Mouse (Mus musculus) midbrain, postnatal 0 days (tissue): ENCODE results near the gene Kazald1. TPM values are rescaled to one million over a fixed set of nuclear protein-coding genes. Genes with fewer than 3 reads are reported as not detected.

Experiments
- ATAC-seq: fragments of 200-750 bp; cut with Nextera tagmentation; 2 replicates; pipeline ENCODE4 v1.8.0; 2017; ENCODE audit warnings: moderate number of reproducible peaks, mild to moderate bottlenecking, moderate TSS enrichment, moderate library complexity; ENCODE audit not compliant: low FRiP score
- DNase-seq: peaks from one replicate; pipeline ENCODE4 v3.0.0-alpha.2; 2015; ENCODE audit warnings: low spot score
- H3K27ac ChIP-seq: fragments of 300-500 bp; sonication (generic); 2 replicates; pipeline ENCODE4 v1.5.1; 2014; ENCODE audit warnings: low read depth, mild to moderate bottlenecking, low read length, mixed read lengths
- H3K27me3 ChIP-seq: fragments of 300-500 bp; sonication (generic); 2 replicates; pipeline ENCODE4 v1.6.1; 2014; ENCODE audit warnings: low read length, control low read depth, mixed read lengths; ENCODE audit not compliant: insufficient read depth
- H3K36me3 ChIP-seq: fragments of 300-500 bp; sonication (generic); 2 replicates; pipeline ENCODE4 v1.6.1; 2014; ENCODE audit warnings: low read length, control low read depth, mixed read lengths; ENCODE audit not compliant: insufficient read depth
- H3K4me1 ChIP-seq: fragments of 300-500 bp; sonication (generic); 2 replicates; pipeline ENCODE4 v1.6.1; 2014; ENCODE audit warnings: mild to moderate bottlenecking, control low read depth, antibody characterized with exemption, low read length, mixed read lengths; ENCODE audit not compliant: insufficient read depth
- H3K4me2 ChIP-seq: fragments of 300-500 bp; sonication (generic); 2 replicates; pipeline ENCODE4 v1.6.1; 2014; ENCODE audit warnings: low read depth, mild to moderate bottlenecking, low read length, mixed read lengths; ENCODE audit not compliant: poor library complexity, severe bottlenecking
- H3K4me3 ChIP-seq: fragments of 300-500 bp; sonication (generic); 2 replicates; pipeline ENCODE4 v1.5.1; 2014; ENCODE audit warnings: low read depth, mild to moderate bottlenecking, low read length, moderate library complexity
- H3K9ac ChIP-seq: fragments of 300-500 bp; sonication (generic); replicated peaks from 2 replicates; pipeline ENCODE4 v1.6.1; 2014; ENCODE audit warnings: mild to moderate bottlenecking, low read length, moderate library complexity, mixed read lengths; ENCODE audit not compliant: poor library complexity, severe bottlenecking
- H3K9me3 ChIP-seq: fragments of 300-500 bp; sonication (generic); 2 replicates; pipeline ENCODE4 v1.6.1; 2016; ENCODE audit warnings: low read length, control low read depth
- CTCF ChIP-seq: IDR thresholded peaks from 2 replicates; pipeline ENCODE4 v1.5.1; 2016; ENCODE audit warnings: antibody characterized with exemption, mild to moderate bottlenecking
- WGBS: fragments of 180-500 bp; shearing (Covaris S2); extraction: QIAGEN DNeasy Blood & Tissue Kit; methylation state at CpG from one replicate; pipeline ENCODE4 v1.1.7; 2014; 5-methylcytosine and 5-hydroxymethylcytosine counted together
- polyA plus RNA-seq: library from polyadenylated mRNA; unstranded; fragments of >200 nt; fragmentation: Nextera tagmentation; extraction: Ambion mirVana; gene quantifications from 2 replicates; pipeline ENCODE4 v1.2.1, GENCODE M21; 2015
- total RNA-seq: library from RNA; depleted of rRNA; stranded (reverse); fragments of >200 nt; gene quantifications from 2 replicates; pipeline ENCODE4 v1.2.3, GENCODE M21; 2014

Gene Kazald1
- total and polyA plus RNA-seq, 2 experiments from 2014 or later = 2.2 to 2.3 TPM

DNA sequence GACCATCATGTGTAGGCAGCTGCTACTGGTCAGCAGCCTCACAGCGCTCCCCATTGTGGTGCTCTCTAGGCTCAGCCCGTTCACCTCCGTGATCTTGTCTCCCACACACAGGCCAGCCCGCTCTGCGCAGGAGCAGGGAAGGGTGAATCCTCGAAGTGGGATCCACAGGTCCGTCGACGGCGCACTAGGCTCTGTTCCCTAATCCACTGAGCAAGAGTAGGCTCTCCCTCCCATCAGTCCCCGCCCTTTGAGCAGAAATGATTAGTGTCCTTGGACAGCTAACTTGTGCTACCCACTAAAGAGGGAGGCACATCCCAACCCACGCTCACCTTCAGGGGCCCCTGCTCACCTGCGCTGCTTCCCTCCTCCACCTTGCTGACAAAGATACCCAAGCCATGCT, 34.8 kb upstream of the Kazald1 start:
- Histone ChIP-seq H3K4me1 (no peaks in the 10 kb centered on the region), H3K36me3 (no peaks in the 10 kb centered on the region), H3K9ac (no peak overlapping the region), H3K27ac (no peak overlapping the region), H3K4me3 (no peak overlapping the region), H3K4me2 (no peak overlapping the region), H3K9me3 (no peaks in the 10 kb centered on the region), H3K27me3 (no peaks in the 10 kb centered on the region; the same call in 1 of the 2 replicates)
- ATAC-seq (no peak), DNase-seq (no peak)
- TF ChIP-seq CTCF = no peak
- 60% methylated on average over 13 of the region's 13 CpGs for WGBS

DNA sequence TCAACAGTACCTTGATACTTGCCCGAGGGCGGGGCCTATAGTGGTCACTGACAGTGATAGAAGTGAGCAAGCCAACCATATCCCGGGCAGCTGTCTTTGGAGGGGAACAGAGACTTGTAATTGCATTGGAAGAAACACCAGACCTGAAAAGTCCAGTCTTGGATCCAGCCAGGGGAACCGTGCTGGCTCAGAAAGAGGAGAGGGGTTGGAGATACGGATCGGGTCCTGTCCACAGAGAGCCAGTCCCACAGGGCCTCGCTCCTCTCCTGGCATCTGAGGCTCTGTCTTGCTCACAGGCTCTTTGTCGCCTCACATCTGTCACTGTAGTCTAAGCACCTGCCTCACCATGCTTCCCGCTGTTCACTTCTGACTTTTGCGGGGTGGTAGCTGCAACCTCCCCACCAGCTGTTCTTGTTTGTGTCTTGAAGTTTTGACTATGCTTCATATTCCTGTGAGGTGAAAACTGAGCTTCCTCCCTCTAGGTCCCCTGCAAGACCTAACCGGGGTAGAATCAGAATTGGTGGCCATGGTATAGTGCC, 30.6 kb upstream of the Kazald1 start:
- TF ChIP-seq CTCF = no peak
- no peak overlapping the region for H3K9ac ChIP-seq
- no peak overlapping the region for H3K4me3 ChIP-seq
- H3K27ac ChIP-seq = no peak overlapping the region
- H3K36me3 ChIP-seq = 0 out of 2 replicates have a peak, but pooled peaks cover 1% of the 10 kb centered on the region
- peaks cover 5% of the 10 kb centered on the region; the same call in 1 of the 2 replicates for H3K4me1 ChIP-seq
- DNase-seq = no peak
- ATAC-seq = no peak
- peak overlapping the region; percentile 4; the same call in 1 of the 2 replicates for H3K4me2 ChIP-seq
- H3K27me3 ChIP-seq = no peaks in the 10 kb centered on the region; the same call in 1 of the 2 replicates
- H3K9me3 ChIP-seq = no peaks in the 10 kb centered on the region
- 67% methylated on average over 11 of the region's 11 CpGs for WGBS

DNA sequence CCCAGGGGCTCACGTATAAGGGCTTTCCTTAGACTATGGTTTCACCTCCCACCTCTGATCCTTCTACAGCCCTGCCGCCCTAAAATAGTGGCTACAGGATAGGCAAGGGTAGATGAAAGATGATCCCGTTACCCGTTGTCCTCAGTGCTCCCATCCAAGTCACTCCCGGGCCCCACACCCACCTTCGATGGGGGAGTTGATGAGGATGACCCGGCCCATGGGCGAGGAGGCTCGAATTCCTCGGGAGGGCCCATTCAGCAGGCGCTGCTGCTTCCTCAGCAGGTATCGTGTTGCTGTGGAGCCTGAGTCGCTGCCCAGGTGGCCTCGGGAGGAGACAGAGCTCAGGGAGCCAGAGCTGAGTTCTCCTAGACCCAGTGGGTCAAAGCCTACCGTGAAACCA, 29.8 kb upstream of the Kazald1 start:
- ATAC-seq (no peak), DNase-seq (no peak)
- Histone ChIP-seq H3K4me1 (peaks cover 5% of the 10 kb centered on the region; the same call in 1 of the 2 replicates), H3K9me3 (no peaks in the 10 kb centered on the region), H3K36me3 (peaks cover 8% of the 10 kb centered on the region; the same call in 1 of the 2 replicates), H3K9ac (no peak overlapping the region), H3K4me3 (peak overlapping the region; percentile 6; the same call in 1 of the 2 replicates), H3K27ac (no peak overlapping the region), H3K27me3 (no peaks in the 10 kb centered on the region; the same call in 1 of the 2 replicates), H3K4me2 (peak overlapping the region; percentile 77; the same call in 1 of the 2 replicates)
- 55% methylated on average over 15 of the region's 15 CpGs for WGBS
- no peak for TF ChIP-seq CTCF

DNA sequence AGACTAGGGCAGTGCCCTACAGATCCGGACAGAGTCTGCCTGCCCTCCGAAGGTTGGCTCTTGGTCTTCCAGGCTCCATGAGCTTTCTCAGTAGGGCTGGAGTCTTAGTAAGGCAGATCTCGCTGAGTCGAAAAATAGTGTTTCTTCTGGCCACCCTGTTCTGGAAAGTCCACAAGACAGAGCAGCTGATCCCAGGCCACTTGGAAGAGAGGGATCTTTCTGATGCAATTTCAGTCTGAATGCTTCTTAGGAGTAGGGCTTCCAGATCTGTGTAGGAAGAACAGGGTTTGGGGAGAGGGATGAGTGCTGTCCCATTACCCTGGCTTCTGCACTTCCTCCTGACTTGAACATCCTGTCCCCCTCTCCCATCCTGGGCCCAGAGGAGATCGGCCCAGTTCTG, 29.4 kb upstream of the Kazald1 start, which contains the start of gene Pdzd7:
TSS of gene Pdzd7 (minus strand) at position 67 of the 400 bp plus-strand sequence.
- peak within 1 kb of the TSS; percentile 57 for H3K4me3 ChIP-seq
- H3K36me3 ChIP-seq = peaks cover 12% of the 10 kb centered on the region
- no peak for TF ChIP-seq CTCF
- H3K9ac ChIP-seq = peak within 1 kb of the TSS; percentile 68
- no peak for ATAC-seq
- peak within 1 kb of the TSS; percentile 94 for H3K27ac ChIP-seq
- H3K9me3 ChIP-seq = no peaks in the 10 kb centered on the region
- no peak for DNase-seq
- H3K4me2 ChIP-seq = peak within 1 kb of the TSS; percentile 77
- H3K4me1 ChIP-seq = peaks cover 5% of the 10 kb centered on the region; the same call in 1 of the 2 replicates
- WGBS = 86% methylated on average over 5 of the region's 5 CpGs
- H3K27me3 ChIP-seq = no peaks in the 10 kb centered on the region

DNA sequence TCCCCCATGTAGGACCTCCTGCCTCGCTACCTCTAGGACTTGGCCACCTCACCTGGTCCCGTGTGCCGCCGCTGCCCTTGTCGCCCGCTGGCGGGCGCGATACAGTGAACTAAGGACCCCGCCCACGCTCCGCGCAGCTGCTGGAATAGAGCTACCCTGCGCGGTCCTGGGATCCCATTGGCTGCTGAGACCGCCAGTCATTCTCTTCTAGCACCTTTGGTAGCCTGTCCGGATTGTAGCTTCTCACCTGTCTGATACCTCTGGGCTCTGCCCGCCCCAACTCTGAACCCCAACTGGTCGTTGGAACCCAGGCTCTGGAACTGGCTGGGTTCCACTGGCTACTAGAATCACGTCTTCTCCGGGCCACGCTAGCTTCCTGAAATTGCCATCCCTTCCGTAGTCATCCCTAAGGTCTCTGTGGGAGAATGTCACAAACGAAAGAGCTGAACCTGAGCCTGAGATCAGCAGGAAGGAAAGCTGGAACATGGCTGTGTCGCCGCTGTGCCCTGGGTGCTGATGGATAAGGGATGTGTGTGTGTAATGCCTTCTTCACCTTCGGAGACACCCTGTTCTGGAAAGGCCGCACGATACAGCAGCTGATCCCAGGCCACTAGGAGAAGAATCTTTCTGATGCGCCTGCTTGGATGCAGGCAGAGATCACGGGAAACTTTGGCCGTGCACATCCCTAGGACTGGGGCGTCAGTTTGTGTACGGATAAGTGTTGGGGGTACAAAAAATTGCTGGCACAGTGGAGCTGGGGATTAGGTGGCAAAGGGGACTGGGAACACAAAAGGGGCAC, 28.3 kb upstream of the Kazald1 start:
- Histone ChIP-seq H3K4me3 (peak overlapping the region; percentile 57), H3K4me1 (peaks cover 5% of the 10 kb centered on the region; the same call in 1 of the 2 replicates)
- WGBS = under 1% methylated on average over 34 of the region's 34 CpGs

More for the DNA sequence above, 28.3 kb upstream of the Kazald1 start:
- peak; percentile 69 for ATAC-seq
- H3K4me2 ChIP-seq = peak overlapping the region; percentile 77
- peak overlapping the region; percentile 68 for H3K9ac ChIP-seq
- peaks cover 19% of the 10 kb centered on the region for H3K36me3 ChIP-seq
- H3K27ac ChIP-seq = peak overlapping the region; percentile 94
- no peaks in the 10 kb centered on the region for H3K9me3 ChIP-seq
- DNase-seq = peak; percentile 94
- peak; percentile 51 for TF ChIP-seq CTCF
- no peaks in the 10 kb centered on the region for H3K27me3 ChIP-seq
